Mouse (Mus musculus): ENCODE measurements around the gene Ccdc157. TPM values are rescaled to one million over a fixed set of nuclear protein-coding genes. Genes with fewer than 3 reads are reported as not detected.

Ccdc157 gene
- polyA plus RNA-seq, 1 experiment from 2014 or later, result 5.7 TPM

DNA sequence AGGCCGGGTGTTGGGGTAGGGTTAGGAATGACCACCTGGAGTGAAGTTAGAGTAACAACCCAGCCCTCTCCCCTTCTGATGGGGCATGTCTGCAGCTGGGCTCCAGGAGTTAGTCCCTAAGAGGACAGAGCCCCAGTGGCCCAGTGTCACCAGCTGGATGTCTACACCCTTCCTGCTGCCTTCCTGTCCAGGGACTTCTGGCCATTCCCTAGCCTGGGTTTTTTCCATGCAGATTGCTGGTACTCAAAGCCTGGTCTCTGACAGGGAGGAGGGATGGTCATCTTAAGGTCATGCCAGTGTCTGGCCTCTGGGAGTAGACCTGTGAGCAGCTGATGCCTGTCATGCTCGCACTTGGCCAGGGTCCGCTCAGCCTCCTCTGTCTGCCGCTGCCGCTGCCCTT is 12.0 kb downstream of the Ccdc157 start:
- Histone ChIP-seq H3K36me3 (ENCODE audit: control insufficient read depth, insufficient read depth, low read length) (no peaks in the 10 kb centered on the region), H3K9me3 (ENCODE audit: control insufficient read depth, low read depth, low read length) (no peaks in the 10 kb centered on the region), H3K4me1 (ENCODE audit: control insufficient read depth, insufficient read depth, low read length) (no peaks in the 10 kb centered on the region), H3K27ac (ENCODE audit: low read length) (no peak overlapping the region), H3K27me3 (ENCODE audit: control insufficient read depth, insufficient read depth, low read length) (no peaks in the 10 kb centered on the region), H3K4me3 (ENCODE audit: low read depth, low read length) (no peak overlapping the region), H3K9ac (replicated peaks; ENCODE audit: low read depth, low read length) (no peak overlapping the region), H3K4me2 (replicated peaks; ENCODE audit: low read depth, low read length) (no peak overlapping the region)
- 85% methylated on average over 5 of the region's 5 CpGs for WGBS
- ATAC-seq (ENCODE audit: insufficient number of reproducible peaks, insufficient read depth, low FRiP score, low read depth), result no peak

DNA sequence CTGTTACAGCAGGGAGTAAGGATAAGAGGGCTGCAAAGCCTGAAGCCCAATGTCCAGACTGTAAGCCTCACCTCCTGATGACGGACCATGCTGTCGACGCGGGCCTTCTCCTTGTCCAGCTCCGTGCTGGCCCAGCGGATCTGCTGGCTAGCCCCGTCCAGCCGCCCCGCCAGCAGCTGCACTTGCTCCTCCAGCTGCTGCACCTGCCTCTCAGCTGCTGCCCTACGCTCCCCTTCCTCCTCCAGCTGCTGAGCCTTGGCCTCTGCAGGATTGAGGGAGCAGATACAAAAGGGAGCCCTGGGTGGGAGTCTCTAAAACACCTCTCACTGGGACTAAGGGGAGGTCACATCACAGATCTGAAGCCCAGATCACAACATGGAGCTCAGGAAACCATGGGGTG is 13.0 kb downstream of the Ccdc157 start:
- Histone ChIP-seq H3K9me3 (ENCODE audit: control insufficient read depth, low read depth, low read length) (no peaks in the 10 kb centered on the region), H3K4me1 (ENCODE audit: control insufficient read depth, insufficient read depth, low read length) (no peaks in the 10 kb centered on the region), H3K36me3 (ENCODE audit: control insufficient read depth, insufficient read depth, low read length) (0 out of 2 replicates have a peak, but pooled peaks cover 2% of the 10 kb centered on the region), H3K4me2 (replicated peaks; ENCODE audit: low read depth, low read length) (no peak overlapping the region), H3K9ac (replicated peaks; ENCODE audit: low read depth, low read length) (no peak overlapping the region), H3K27me3 (ENCODE audit: control insufficient read depth, insufficient read depth, low read length) (no peaks in the 10 kb centered on the region), H3K4me3 (ENCODE audit: low read depth, low read length) (no peak overlapping the region), H3K27ac (ENCODE audit: low read length) (no peak overlapping the region)
- 85% methylated on average over 10 of the region's 10 CpGs for WGBS
- no peak for ATAC-seq (ENCODE audit: insufficient number of reproducible peaks, insufficient read depth, low FRiP score, low read depth)

DNA sequence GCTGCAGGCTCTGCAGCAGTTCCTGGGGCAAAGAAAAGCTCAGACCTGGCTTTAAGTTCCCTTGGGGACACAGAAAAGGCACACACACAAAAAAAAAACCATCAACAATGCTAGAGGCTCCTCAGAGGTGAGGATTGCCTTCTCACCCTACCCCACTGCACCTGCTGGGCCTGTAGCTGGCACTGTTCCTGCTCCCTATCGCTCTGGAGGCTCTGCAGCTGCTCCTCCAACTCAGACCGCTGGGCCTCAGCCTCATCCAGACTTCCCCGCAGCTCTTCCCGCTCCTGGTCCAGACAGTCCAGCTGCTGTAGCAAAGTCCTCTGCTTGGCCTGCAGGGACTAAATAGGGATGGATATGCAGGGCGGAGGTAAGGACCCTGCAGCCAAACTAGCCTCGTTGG is 13.7 kb downstream of the Ccdc157 start:
- Histone ChIP-seq H3K9me3 (ENCODE audit: control insufficient read depth, low read depth, low read length) (no peaks in the 10 kb centered on the region), H3K4me3 (ENCODE audit: low read depth, low read length) (no peak overlapping the region), H3K9ac (replicated peaks; ENCODE audit: low read depth, low read length) (no peak overlapping the region), H3K36me3 (ENCODE audit: control insufficient read depth, insufficient read depth, low read length) (peaks cover 7% of the 10 kb centered on the region), H3K4me1 (ENCODE audit: control insufficient read depth, insufficient read depth, low read length) (no peaks in the 10 kb centered on the region), H3K27me3 (ENCODE audit: control insufficient read depth, insufficient read depth, low read length) (no peaks in the 10 kb centered on the region), H3K27ac (ENCODE audit: low read length) (no peak overlapping the region), H3K4me2 (replicated peaks; ENCODE audit: low read depth, low read length) (no peak overlapping the region)
- no peak for ATAC-seq (ENCODE audit: insufficient number of reproducible peaks, insufficient read depth, low FRiP score, low read depth)
- WGBS, result 74% methylated on average over 6 of the region's 6 CpGs

DNA sequence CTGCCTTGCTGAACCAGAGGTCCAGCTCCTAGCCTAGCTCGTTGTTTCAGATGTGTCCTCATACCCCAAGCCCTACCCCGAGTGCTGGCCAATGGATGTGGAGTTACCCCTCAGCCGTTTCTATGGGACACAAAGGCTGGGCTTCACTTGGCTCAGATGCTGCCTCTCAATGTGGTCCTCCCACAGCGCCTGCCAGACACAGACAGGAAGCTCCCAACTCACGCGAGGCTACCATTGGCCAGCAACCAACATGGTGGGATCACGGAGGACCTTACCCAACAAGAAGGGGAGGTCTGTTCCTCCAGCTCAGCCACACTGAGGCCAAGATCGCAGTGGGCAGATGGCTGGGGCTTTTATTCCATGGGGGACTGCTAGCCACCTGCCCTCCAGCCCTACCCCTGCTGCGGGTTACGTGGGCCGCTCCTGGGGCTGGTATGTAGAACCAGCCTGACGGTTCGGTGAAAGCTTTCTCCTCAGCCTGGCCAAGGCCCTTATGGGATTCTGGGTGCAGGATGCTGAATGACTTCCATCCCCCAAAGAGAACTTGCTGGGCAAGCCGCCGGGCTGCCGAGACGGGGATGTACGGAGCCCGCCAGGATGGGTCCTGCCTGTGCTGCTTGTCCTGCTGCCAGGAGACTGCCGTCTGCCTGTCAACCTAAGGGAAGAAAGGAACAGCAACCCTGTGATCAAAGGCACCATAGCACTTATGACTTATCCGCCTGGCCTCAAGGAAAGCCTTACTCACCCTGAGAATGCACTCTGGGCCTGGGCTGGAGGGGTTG is 16.6 kb downstream of the Ccdc157 start:
- Histone ChIP-seq H3K4me2 (replicated peaks; ENCODE audit: low read depth, low read length) (no peak overlapping the region), H3K27me3 (ENCODE audit: control insufficient read depth, insufficient read depth, low read length) (no peaks in the 10 kb centered on the region), H3K27ac (ENCODE audit: low read length) (no peak overlapping the region), H3K4me1 (ENCODE audit: control insufficient read depth, insufficient read depth, low read length) (no peaks in the 10 kb centered on the region), H3K9me3 (ENCODE audit: control insufficient read depth, low read depth, low read length) (no peaks in the 10 kb centered on the region), H3K9ac (replicated peaks; ENCODE audit: low read depth, low read length) (no peak overlapping the region), H3K36me3 (ENCODE audit: control insufficient read depth, insufficient read depth, low read length) (peaks cover 28% of the 10 kb centered on the region), H3K4me3 (ENCODE audit: low read depth, low read length) (no peak overlapping the region)
- ATAC-seq (ENCODE audit: insufficient number of reproducible peaks, insufficient read depth, low FRiP score, low read depth), result no peak
- WGBS, result 90% methylated on average over 21 of the region's 21 CpGs

DNA sequence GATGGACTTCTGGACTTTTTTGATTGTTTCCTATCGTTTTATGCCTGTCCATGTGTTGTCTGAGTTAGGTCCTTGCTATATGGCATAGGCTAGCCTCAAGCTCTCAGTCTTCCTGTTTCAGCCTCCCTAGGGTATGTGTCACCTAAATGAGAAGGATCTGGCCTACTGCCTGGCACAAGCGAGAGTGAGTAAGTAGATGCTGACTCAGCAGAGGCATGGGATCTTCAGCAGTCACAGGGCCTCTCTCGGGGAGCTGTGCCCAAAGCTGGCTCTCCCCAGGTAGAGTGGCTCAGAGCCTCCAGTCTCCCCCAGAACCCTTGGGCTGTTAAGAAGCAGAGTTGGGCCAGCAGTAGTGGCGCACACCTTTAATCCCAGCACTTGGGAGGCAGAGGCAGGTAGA is 17.7 kb downstream of the Ccdc157 start:
- Histone ChIP-seq H3K36me3 (ENCODE audit: control insufficient read depth, insufficient read depth, low read length) (peaks cover 33% of the 10 kb centered on the region), H3K9ac (replicated peaks; ENCODE audit: low read depth, low read length) (no peak overlapping the region), H3K4me1 (ENCODE audit: control insufficient read depth, insufficient read depth, low read length) (no peaks in the 10 kb centered on the region), H3K27me3 (ENCODE audit: control insufficient read depth, insufficient read depth, low read length) (no peaks in the 10 kb centered on the region), H3K9me3 (ENCODE audit: control insufficient read depth, low read depth, low read length) (no peaks in the 10 kb centered on the region), H3K4me2 (replicated peaks; ENCODE audit: low read depth, low read length) (no peak overlapping the region), H3K4me3 (ENCODE audit: low read depth, low read length) (no peak overlapping the region), H3K27ac (ENCODE audit: low read length) (no peak overlapping the region)
- ATAC-seq (ENCODE audit: insufficient number of reproducible peaks, insufficient read depth, low FRiP score, low read depth), result no peak
- 85% methylated on average over 4 of the region's 4 CpGs for WGBS

DNA sequence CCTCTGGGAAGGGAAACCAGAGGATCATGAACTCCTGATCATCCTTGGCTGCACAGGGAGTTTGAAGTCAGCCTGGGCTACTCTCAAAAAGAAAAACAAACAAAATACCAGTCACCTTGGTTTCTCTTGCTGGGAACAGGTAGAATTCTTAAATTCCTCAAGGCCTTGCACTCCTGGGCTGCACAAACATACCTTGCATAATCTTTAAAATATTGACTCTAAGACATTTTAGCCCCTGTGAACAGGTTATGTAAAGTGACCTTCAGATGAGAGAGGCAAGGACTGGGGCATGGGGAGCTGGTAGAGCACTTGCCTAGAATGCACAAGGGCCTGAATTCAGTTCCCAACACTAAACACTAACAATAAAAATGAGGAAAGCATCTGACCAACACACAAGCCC is 18.6 kb downstream of the Ccdc157 start:
- no peak overlapping the region for H3K4me2 ChIP-seq (replicated peaks; ENCODE audit: low read depth, low read length)
- H3K4me1 ChIP-seq (ENCODE audit: control insufficient read depth, insufficient read depth, low read length), result 0 out of 2 replicates have a peak, but pooled peaks cover under 1% of the 10 kb centered on the region
- no peak overlapping the region for H3K9ac ChIP-seq (replicated peaks; ENCODE audit: low read depth, low read length)
- H3K36me3 ChIP-seq (ENCODE audit: control insufficient read depth, insufficient read depth, low read length), result peaks cover 33% of the 10 kb centered on the region
- no peak overlapping the region for H3K27ac ChIP-seq (ENCODE audit: low read length)
- no peaks in the 10 kb centered on the region for H3K27me3 ChIP-seq (ENCODE audit: control insufficient read depth, insufficient read depth, low read length)
- no peak overlapping the region for H3K4me3 ChIP-seq (ENCODE audit: low read depth, low read length)
- ATAC-seq (ENCODE audit: insufficient number of reproducible peaks, insufficient read depth, low FRiP score, low read depth), result no peak
- no peaks in the 10 kb centered on the region for H3K9me3 ChIP-seq (ENCODE audit: control insufficient read depth, low read depth, low read length)

DNA sequence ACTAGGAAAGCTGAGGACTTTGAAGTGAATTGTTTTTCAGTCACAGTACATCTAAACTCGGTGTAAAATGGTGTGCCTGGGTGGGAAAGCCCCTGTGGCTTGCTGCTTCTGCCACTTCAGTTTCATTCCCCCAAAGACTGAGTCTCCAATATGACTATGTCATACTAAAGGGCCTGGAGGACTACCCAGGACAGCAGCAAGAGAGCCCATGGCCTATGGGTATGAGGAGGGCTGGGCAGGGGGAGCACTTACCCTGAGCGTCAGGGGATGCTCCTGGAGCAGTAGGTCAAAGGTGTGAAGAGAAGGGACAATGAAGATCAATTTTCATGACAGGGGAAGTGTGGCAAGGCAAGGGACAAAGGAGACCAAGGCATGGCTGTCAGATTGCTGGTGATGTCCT is 21.1 kb downstream of the Ccdc157 start:
- H3K4me2 ChIP-seq (replicated peaks; ENCODE audit: low read depth, low read length), result no peak overlapping the region
- H3K4me3 ChIP-seq (ENCODE audit: low read depth, low read length), result no peak overlapping the region
- no peak overlapping the region for H3K27ac ChIP-seq (ENCODE audit: low read length)
- H3K4me1 ChIP-seq (ENCODE audit: control insufficient read depth, insufficient read depth, low read length), result peaks cover 8% of the 10 kb centered on the region; the same call in 1 of the 2 replicates
- H3K9me3 ChIP-seq (ENCODE audit: control insufficient read depth, low read depth, low read length), result no peaks in the 10 kb centered on the region
- no peak for ATAC-seq (ENCODE audit: insufficient number of reproducible peaks, insufficient read depth, low FRiP score, low read depth)
- H3K36me3 ChIP-seq (ENCODE audit: control insufficient read depth, insufficient read depth, low read length), result peaks cover 33% of the 10 kb centered on the region
- 80% methylated on average over 2 of the region's 2 CpGs for WGBS
- no peaks in the 10 kb centered on the region for H3K27me3 ChIP-seq (ENCODE audit: control insufficient read depth, insufficient read depth, low read length)
- H3K9ac ChIP-seq (replicated peaks; ENCODE audit: low read depth, low read length), result no peak overlapping the region

DNA sequence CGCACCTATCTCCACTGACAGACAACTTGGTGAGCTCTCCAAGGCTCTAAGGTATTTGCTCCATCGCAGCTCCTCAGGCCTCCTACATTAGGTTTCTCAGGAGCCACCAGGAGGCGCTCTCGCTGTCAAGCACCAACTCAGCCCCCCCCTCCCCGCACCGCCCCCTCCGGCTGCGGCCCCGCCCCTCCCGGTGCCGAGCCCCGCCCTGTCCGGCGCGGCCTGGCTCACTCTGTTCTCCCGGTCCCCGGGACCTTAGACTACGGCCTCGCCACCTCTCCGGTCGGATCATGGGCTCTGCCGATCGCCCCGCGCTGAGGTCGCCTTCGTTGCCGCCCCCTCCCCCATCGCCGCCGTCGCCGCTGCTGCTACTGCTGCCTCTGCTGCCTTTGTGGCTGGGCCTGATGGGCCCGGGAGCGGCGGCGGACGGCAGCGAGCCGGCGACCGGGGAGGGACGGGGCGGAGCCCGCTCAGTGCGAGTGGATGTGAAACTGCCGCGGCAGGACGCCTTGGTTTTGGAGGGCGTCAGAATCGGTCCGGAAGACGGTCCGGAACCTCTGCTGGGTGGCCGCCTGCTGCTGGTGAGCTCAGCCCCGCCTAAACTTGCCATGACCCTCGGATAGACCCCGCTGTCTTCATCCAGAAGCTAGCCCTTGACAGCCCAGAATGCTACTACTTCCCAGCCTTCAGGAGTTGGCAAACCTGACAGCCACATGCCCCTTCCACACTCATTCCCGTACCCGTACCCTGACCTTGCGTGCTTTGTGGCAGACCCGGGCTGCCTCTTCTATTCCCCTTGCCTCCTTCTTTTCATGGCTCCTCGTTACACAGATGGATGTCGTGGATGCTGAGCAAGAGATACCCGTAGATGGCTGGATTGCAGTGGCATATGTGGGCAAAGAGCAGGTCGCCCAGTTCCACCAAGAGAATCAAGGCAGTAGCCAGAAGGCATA is 24.8 kb downstream of the Ccdc157 start, which contains the start of gene Rnf215:
Gene Rnf215, plus strand, starts transcription at position 217 of the 950 bp plus-strand sequence.
- Histone ChIP-seq H3K4me3 (ENCODE audit: low read depth, low read length) (peak within 1 kb of the TSS; percentile 84), H3K27ac (ENCODE audit: low read length) (peak within 1 kb of the TSS; percentile 68; the same call in 1 of the 2 replicates), H3K36me3 (ENCODE audit: control insufficient read depth, insufficient read depth, low read length) (peaks cover 15% of the 10 kb centered on the region), H3K27me3 (ENCODE audit: control insufficient read depth, insufficient read depth, low read length) (no peaks in the 10 kb centered on the region), H3K9ac (replicated peaks; ENCODE audit: low read depth, low read length) (peak within 1 kb of the TSS; percentile 92), H3K9me3 (ENCODE audit: control insufficient read depth, low read depth, low read length) (no peaks in the 10 kb centered on the region), H3K4me1 (ENCODE audit: control insufficient read depth, insufficient read depth, low read length) (peaks cover 8% of the 10 kb centered on the region; the same call in 1 of the 2 replicates), H3K4me2 (replicated peaks; ENCODE audit: low read depth, low read length) (peak within 1 kb of the TSS; percentile 61)
- peak; percentile 91 for ATAC-seq (ENCODE audit: insufficient number of reproducible peaks, insufficient read depth, low FRiP score, low read depth)
- WGBS, result 2% methylated on average over 64 of the region's 66 CpGs

All from stomach, embryonic 14.5 days (tissue).